Mouse (Mus musculus) myocyte (in vitro differentiated cells): ENCODE results near the gene Stk31.

ENCODE experiments used
- CEBPB ChIP-seq: IDR thresholded peaks from 2 replicates; pipeline ENCODE4 v1.6.1; 2011; ENCODE audit warnings: mild to moderate bottlenecking, moderate library complexity; ENCODE audit not compliant: poor library complexity, insufficient read depth, severe bottlenecking
- E2F4 ChIP-seq: IDR thresholded peaks from one replicate; pipeline ENCODE4 v1.6.1; 2011; ENCODE audit warnings: mild to moderate bottlenecking, control low read depth, moderate library complexity; ENCODE audit not compliant: insufficient read depth
- MAX ChIP-seq: IDR thresholded peaks from one replicate; pipeline ENCODE4 v1.6.1; 2011; ENCODE audit warnings: low read depth, mild to moderate bottlenecking, control low read depth
- MYOD1 ChIP-seq, 3 experiments: IDR thresholded peaks; one replicate each; pipeline ENCODE4 v1.6.1; 2011; ENCODE audit warnings: control low read depth in 2 of 3, low read depth in 2 of 3, mild to moderate bottlenecking in 2 of 3, moderate library complexity in 1 of 3; ENCODE audit not compliant: insufficient read length in 2 of 3, control insufficient read depth in 1 of 3
- MYOG ChIP-seq, 3 experiments: IDR thresholded peaks; one replicate each; pipeline ENCODE4 v1.6.1; 2011; ENCODE audit warnings: control low read depth in 2 of 3, low read depth in 2 of 3, mild to moderate bottlenecking in 2 of 3; ENCODE audit not compliant: insufficient read length in 2 of 3, control insufficient read depth in 1 of 3, insufficient read depth in 1 of 3
- POLR2A ChIP-seq: IDR thresholded peaks from one replicate; pipeline ENCODE4 v1.6.1; 2011; ENCODE audit warnings: low read depth, mild to moderate bottlenecking, control low read depth, moderate library complexity; ENCODE audit not compliant: insufficient read length
- POLR2AphosphoS2 ChIP-seq: IDR thresholded peaks from one replicate; pipeline ENCODE4 v1.6.1; 2011; ENCODE audit warnings: low read depth, control low read depth; ENCODE audit not compliant: insufficient read length
- REST ChIP-seq: IDR thresholded peaks from one replicate; pipeline ENCODE4 v1.6.1; 2011; ENCODE audit warnings: mild to moderate bottlenecking, control low read depth, moderate library complexity; ENCODE audit not compliant: insufficient read depth, insufficient read length
- SRF ChIP-seq: IDR thresholded peaks from one replicate; pipeline ENCODE4 v1.6.1; 2011; ENCODE audit warnings: low read depth; ENCODE audit not compliant: control insufficient read depth, insufficient read length
- TCF12 ChIP-seq: IDR thresholded peaks from one replicate; pipeline ENCODE4 v1.6.1; 2011; ENCODE audit warnings: mild to moderate bottlenecking, control low read depth; ENCODE audit not compliant: poor library complexity, insufficient read depth, severe bottlenecking
- USF1 ChIP-seq: IDR thresholded peaks from one replicate; pipeline ENCODE4 v1.6.1; 2011; ENCODE audit warnings: low read depth, mild to moderate bottlenecking, control low read depth, moderate library complexity

GRCm38 (mm10) chr6:49458112-49458511, 62.7 kb downstream of the Stk31 start:
- TF ChIP-seq POLR2A, result no peak
- no peak for TF ChIP-seq MYOG (IDR thresholded peaks at IDR 0.05; ENCODE audit: control insufficient read depth in 1 of 3, insufficient read depth in 1 of 3, insufficient read length in 2 of 3, low read depth in 2 of 3)
- no peak for TF ChIP-seq USF1
- no peak for TF ChIP-seq CEBPB
- no peak for TF ChIP-seq MYOD1 (IDR thresholded peaks at IDR 0.05; ENCODE audit: control insufficient read depth in 1 of 3, insufficient read length in 2 of 3, low read depth in 2 of 3)
- TF ChIP-seq MAX, result no peak
- no peak for TF ChIP-seq POLR2AphosphoS2
- no peak for TF ChIP-seq TCF12
- TF ChIP-seq REST, result no peak
- TF ChIP-seq E2F4, result no peak
- TF ChIP-seq SRF, result no peak
